Mouse (Mus musculus) limb, embryonic 15.5 days (tissue): ENCODE results near the gene Myo15b. TPM values are rescaled to one million over a fixed set of nuclear protein-coding genes. Genes with fewer than 3 reads are reported as not detected.
A peak's percentile ranks its signal among the peaks of the same experiment; 100 is the strongest.

Experiments used
- ATAC-seq: fragments of 200-750 bp; cut with Nextera tagmentation; 2 replicates; pipeline ENCODE4 v1.8.0; 2017; ENCODE audit warnings: low read depth, moderate TSS enrichment; ENCODE audit not compliant: insufficient number of reproducible peaks, low FRiP score, low TSS enrichment
- H3K27ac ChIP-seq: fragments of 300-500 bp; sonication (generic); 2 replicates; pipeline ENCODE4 v1.5.1; 2015; ENCODE audit warnings: moderate library complexity, mild to moderate bottlenecking, inconsistent platforms
- H3K27me3 ChIP-seq: fragments of 300-500 bp; sonication (generic); 2 replicates; pipeline ENCODE4 v1.6.1; 2015; ENCODE audit warnings: inconsistent platforms
- H3K36me3 ChIP-seq: fragments of 300-500 bp; sonication (generic); 2 replicates; pipeline ENCODE4 v1.6.1; 2015; ENCODE audit warnings: inconsistent platforms
- H3K4me1 ChIP-seq: fragments of 300-500 bp; sonication (generic); 2 replicates; pipeline ENCODE4 v1.6.1; 2015; ENCODE audit warnings: inconsistent platforms
- H3K4me2 ChIP-seq: fragments of 300-500 bp; sonication (generic); 2 replicates; pipeline ENCODE4 v1.6.1; 2015; ENCODE audit warnings: mild to moderate bottlenecking, inconsistent platforms
- H3K4me3 ChIP-seq: fragments of 300-500 bp; sonication (generic); 2 replicates; pipeline ENCODE4 v1.5.1; 2015; ENCODE audit warnings: mild to moderate bottlenecking, inconsistent platforms
- H3K9ac ChIP-seq: fragments of 300-500 bp; sonication (generic); 2 replicates; pipeline ENCODE4 v1.6.1; 2015; ENCODE audit warnings: inconsistent platforms
- H3K9me3 ChIP-seq: fragments of 300-500 bp; sonication (generic); 2 replicates; pipeline ENCODE4 v1.6.1; 2016; ENCODE audit warnings: inconsistent platforms
- WGBS: fragments of 180-500 bp; shearing (Covaris S2); methylation state at CpG from one replicate; pipeline ENCODE4 v1.1.7; 2015; 5-methylcytosine and 5-hydroxymethylcytosine counted together
- polyA plus RNA-seq: library from polyadenylated mRNA; unstranded; fragments of >200 nt; fragmentation: Nextera tagmentation; extraction: Ambion mirVana; gene quantifications from 2 replicates; pipeline ENCODE4 v1.2.1, GENCODE M21; 2015

Gene Myo15b
- polyA plus RNA-seq, 1 experiment from 2014 or later, result 0.47 TPM

DNA sequence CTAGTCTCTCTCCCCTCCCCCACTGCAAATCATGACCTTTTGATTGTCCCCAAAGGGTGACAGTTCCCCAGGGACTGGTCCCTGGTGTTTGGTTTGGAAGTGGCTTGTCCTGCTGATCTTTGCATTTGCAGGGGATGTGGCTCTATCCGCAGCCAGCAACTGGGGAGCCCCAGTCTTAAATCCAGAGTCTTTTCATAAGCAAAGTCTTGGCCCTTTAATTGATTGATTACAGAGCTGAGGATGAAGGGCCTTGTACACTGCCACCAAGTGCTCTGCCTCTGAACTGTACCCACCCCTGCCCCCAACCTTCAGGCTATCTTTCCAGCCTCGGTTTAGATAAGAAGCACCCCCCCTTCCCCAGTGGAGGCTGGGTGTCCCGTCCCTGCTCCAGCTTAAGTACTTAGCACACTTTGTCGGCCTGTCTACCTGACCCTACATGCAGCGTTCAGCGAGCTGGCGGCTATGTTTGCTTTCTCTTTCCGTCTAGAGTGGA lies 25.1 kb upstream of the Myo15b start:
- Histone ChIP-seq H3K27ac (0 out of 2 replicates have a peak overlapping the region, but pooled peaks have one; percentile 12), H3K9me3 (no peaks in the 10 kb centered on the region), H3K4me2 (no peak overlapping the region), H3K4me1 (peaks cover 33% of the 10 kb centered on the region), H3K27me3 (peaks cover 16% of the 10 kb centered on the region), H3K9ac (no peak overlapping the region), H3K36me3 (no peaks in the 10 kb centered on the region), H3K4me3 (no peak overlapping the region)
- 24% methylated on average over 8 of the region's 8 CpGs for WGBS
- ATAC-seq, result no peak

DNA sequence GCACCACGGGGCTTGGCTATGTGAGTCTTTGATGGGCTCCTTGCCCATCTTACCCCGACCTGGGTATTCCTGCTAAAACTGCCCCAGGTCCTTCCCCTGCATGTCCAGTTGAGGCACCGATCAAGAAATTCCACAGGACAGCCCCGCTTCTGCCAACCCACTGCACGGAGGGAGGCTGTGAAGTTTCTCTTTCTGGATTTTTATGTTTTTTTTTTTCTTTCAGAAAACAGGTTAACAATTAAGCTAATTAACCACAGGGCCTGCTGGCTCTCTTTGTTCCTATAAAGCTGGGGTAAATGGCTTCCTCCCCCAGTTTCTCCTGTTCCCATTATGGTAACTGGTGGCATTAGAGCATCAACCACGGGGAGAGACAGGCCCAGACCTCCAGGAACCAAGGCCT lies 24.2 kb upstream of the Myo15b start:
- 56% methylated on average over 6 of the region's 6 CpGs for WGBS
- no peak overlapping the region for H3K4me3 ChIP-seq
- no peak overlapping the region for H3K27ac ChIP-seq
- H3K27me3 ChIP-seq, result peaks cover 16% of the 10 kb centered on the region
- H3K36me3 ChIP-seq, result no peaks in the 10 kb centered on the region
- H3K9me3 ChIP-seq, result no peaks in the 10 kb centered on the region
- no peak overlapping the region for H3K9ac ChIP-seq
- H3K4me2 ChIP-seq, result no peak overlapping the region
- peaks cover 38% of the 10 kb centered on the region for H3K4me1 ChIP-seq
- ATAC-seq, result no peak

- no peak for ATAC-seq
- no peaks in the 10 kb centered on the region for H3K36me3 ChIP-seq
- no peaks in the 10 kb centered on the region for H3K27me3 ChIP-seq
- no peak overlapping the region for H3K4me3 ChIP-seq
- H3K4me1 ChIP-seq, result peaks cover 39% of the 10 kb centered on the region
- no peak overlapping the region for H3K27ac ChIP-seq
- H3K4me2 ChIP-seq, result no peak overlapping the region
- WGBS, result 51% methylated on average over 11 of the region's 11 CpGs
- no peaks in the 10 kb centered on the region for H3K9me3 ChIP-seq
- H3K9ac ChIP-seq, result no peak overlapping the region
Measured at GRCm38 (mm10) chr11:115836656-115837395, 21.4 kb upstream of the Myo15b start.

- no peaks in the 10 kb centered on the region for H3K36me3 ChIP-seq
- no peak overlapping the region for H3K27ac ChIP-seq
- H3K9ac ChIP-seq, result no peak overlapping the region
- no peak overlapping the region for H3K4me3 ChIP-seq
- no peaks in the 10 kb centered on the region for H3K27me3 ChIP-seq
- WGBS, result 91% methylated on average over 22 of the region's 22 CpGs
- ATAC-seq, result no peak; the same call in 1 of the 2 replicates
- H3K4me2 ChIP-seq, result no peak overlapping the region
- no peaks in the 10 kb centered on the region for H3K9me3 ChIP-seq
- H3K4me1 ChIP-seq, result peaks cover 39% of the 10 kb centered on the region
Measured at GRCm38 (mm10) chr11:115837606-115838345, 20.4 kb upstream of the Myo15b start.

GRCm38 (mm10) chr11:115838895-115839311 lies 19.3 kb upstream of the Myo15b start:
- Histone ChIP-seq H3K4me3 (no peak overlapping the region), H3K9ac (no peak overlapping the region), H3K9me3 (no peaks in the 10 kb centered on the region), H3K27ac (peak overlapping the region; percentile 48), H3K27me3 (no peaks in the 10 kb centered on the region), H3K4me2 (no peak overlapping the region), H3K4me1 (peaks cover 34% of the 10 kb centered on the region), H3K36me3 (no peaks in the 10 kb centered on the region)
- WGBS, result 30% methylated on average over 4 of the region's 4 CpGs
- ATAC-seq, result no peak

GRCm38 (mm10) chr11:115839732-115840131 lies 18.5 kb upstream of the Myo15b start:
- Histone ChIP-seq H3K4me2 (no peak overlapping the region), H3K9me3 (no peaks in the 10 kb centered on the region), H3K4me1 (peaks cover 30% of the 10 kb centered on the region), H3K9ac (no peak overlapping the region), H3K36me3 (no peaks in the 10 kb centered on the region), H3K27ac (no peak overlapping the region), H3K27me3 (no peaks in the 10 kb centered on the region), H3K4me3 (no peak overlapping the region)
- WGBS, result 56% methylated on average over 3 of the region's 3 CpGs
- ATAC-seq, result no peak

GRCm38 (mm10) chr11:115841044-115841443 lies 17.2 kb upstream of the Myo15b start:
- Histone ChIP-seq H3K27ac (no peak overlapping the region), H3K36me3 (peaks cover 11% of the 10 kb centered on the region), H3K4me2 (no peak overlapping the region), H3K9ac (no peak overlapping the region), H3K27me3 (no peaks in the 10 kb centered on the region), H3K9me3 (no peaks in the 10 kb centered on the region), H3K4me1 (peaks cover 29% of the 10 kb centered on the region), H3K4me3 (no peak overlapping the region)
- 84% methylated on average over 6 of the region's 6 CpGs for WGBS
- ATAC-seq, result no peak

- peaks cover 15% of the 10 kb centered on the region for H3K36me3 ChIP-seq
- no peaks in the 10 kb centered on the region for H3K27me3 ChIP-seq
- no peak overlapping the region for H3K9ac ChIP-seq
- peak overlapping the region; percentile 11 for H3K27ac ChIP-seq
- H3K4me1 ChIP-seq, result peaks cover 29% of the 10 kb centered on the region
- 21% methylated on average over 6 of the region's 6 CpGs for WGBS
- H3K4me2 ChIP-seq, result no peak overlapping the region
- no peaks in the 10 kb centered on the region for H3K9me3 ChIP-seq
- H3K4me3 ChIP-seq, result no peak overlapping the region
- no peak for ATAC-seq
Measured at GRCm38 (mm10) chr11:115841961-115842550, 16.1 kb upstream of the Myo15b start.

DNA sequence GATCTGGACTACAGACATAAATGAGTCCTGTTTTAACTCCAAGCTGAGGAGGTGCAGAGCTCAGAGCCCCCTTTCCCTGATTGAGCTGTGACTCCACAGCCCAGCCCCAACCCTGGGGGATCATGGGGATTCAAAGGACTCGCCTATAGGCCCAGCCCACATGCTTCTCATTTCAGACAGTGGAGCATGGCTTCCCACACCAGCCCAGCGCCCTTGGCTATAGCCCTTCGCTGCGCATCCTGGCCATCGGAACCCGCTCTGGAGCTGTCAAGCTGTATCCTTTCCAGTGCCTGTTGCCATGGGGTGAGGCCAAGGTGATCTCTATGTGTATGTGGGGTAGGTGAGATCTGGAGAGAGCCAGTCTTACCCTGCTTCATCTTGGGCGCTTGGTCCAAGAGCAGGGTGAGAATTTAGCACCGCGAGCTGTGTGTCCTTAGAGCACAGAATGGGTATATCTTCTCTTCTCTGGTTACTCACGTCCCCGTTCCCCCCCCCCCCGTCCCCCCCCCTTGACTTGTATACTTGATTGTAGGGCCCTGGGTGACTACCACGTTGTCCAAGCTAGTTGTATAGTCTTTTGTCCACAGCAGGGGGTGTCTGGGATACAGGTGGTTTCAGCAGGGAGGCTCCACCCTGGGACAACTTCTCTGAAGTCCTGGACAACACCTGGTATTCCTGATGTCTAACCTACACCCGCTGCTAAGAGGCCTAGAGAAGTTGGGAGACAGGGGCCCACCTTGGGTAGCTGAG lies 14.9 kb upstream of the Myo15b start:
- Histone ChIP-seq H3K9me3 (no peaks in the 10 kb centered on the region), H3K27ac (no peak overlapping the region), H3K4me2 (no peak overlapping the region), H3K4me3 (no peak overlapping the region), H3K36me3 (peaks cover 15% of the 10 kb centered on the region), H3K4me1 (peaks cover 29% of the 10 kb centered on the region), H3K9ac (no peak overlapping the region), H3K27me3 (no peaks in the 10 kb centered on the region)
- WGBS, result 86% methylated on average over 11 of the region's 14 CpGs
- ATAC-seq, result no peak

GRCm38 (mm10) chr11:115843891-115844239 lies 14.3 kb upstream of the Myo15b start:
- no peak overlapping the region for H3K4me2 ChIP-seq
- WGBS, result 77% methylated on average over 5 of the region's 5 CpGs
- H3K4me1 ChIP-seq, result peaks cover 26% of the 10 kb centered on the region
- peaks cover 15% of the 10 kb centered on the region for H3K36me3 ChIP-seq
- ATAC-seq, result no peak
- no peak overlapping the region for H3K9ac ChIP-seq
- H3K9me3 ChIP-seq, result no peaks in the 10 kb centered on the region
- H3K27me3 ChIP-seq, result no peaks in the 10 kb centered on the region
- H3K4me3 ChIP-seq, result no peak overlapping the region
- H3K27ac ChIP-seq, result no peak overlapping the region

DNA sequence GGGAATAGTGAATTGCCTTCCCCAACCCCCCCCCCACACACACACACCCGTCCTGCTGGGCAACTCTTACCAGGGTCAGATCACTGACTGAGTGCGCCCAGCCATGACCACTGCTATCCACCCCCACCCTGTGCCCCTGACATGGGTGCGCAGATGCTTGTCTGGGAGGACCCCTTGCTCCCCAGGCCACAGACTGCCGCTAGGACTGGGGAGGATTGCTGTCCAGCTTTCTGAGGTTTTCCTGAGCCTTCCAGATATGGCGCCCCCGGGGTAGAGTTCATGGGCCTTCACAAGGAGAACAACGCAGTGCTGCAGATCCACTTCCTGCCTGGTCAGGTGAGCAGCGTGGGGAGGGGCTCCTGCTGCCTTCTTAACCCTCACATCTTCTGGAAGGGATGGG lies 14.0 kb upstream of the Myo15b start:
- 72% methylated on average over 8 of the region's 8 CpGs for WGBS
- no peak overlapping the region for H3K27ac ChIP-seq
- ATAC-seq, result no peak
- H3K36me3 ChIP-seq, result peaks cover 15% of the 10 kb centered on the region
- H3K4me1 ChIP-seq, result peaks cover 22% of the 10 kb centered on the region
- H3K9ac ChIP-seq, result no peak overlapping the region
- no peaks in the 10 kb centered on the region for H3K27me3 ChIP-seq
- H3K4me3 ChIP-seq, result no peak overlapping the region
- no peak overlapping the region for H3K4me2 ChIP-seq
- no peaks in the 10 kb centered on the region for H3K9me3 ChIP-seq
